Mouse (Mus musculus) heart, embryonic 13.5 days (tissue): ENCODE measurements around the gene Pigs. TPM values are rescaled to one million over a fixed set of nuclear protein-coding genes. Genes with fewer than 3 reads are reported as not detected.

Experiments
- polyA plus RNA-seq: library from polyadenylated mRNA; unstranded; fragments of >200 nt; fragmentation: Nextera tagmentation; extraction: Ambion mirVana; gene quantifications from 2 replicates; pipeline ENCODE4 v1.2.1, GENCODE M21; 2015

Gene Pigs
- polyA plus RNA-seq, 1 experiment from 2014 or later = 66.6 TPM

Other genes starting within 250 kb of the Pigs start
- gene Eral1, start 248.0 kb upstream of the Pigs start, polyA plus RNA-seq = 23.6 and 24.3 TPM in 2 replicates
- 16.5 and 17.7 TPM in 2 replicates for gene Fam222b, start 233.8 kb upstream of the Pigs start, polyA plus RNA-seq
- 41.2 and 43.0 TPM in 2 replicates for gene Traf4, start 162.8 kb upstream of the Pigs start, polyA plus RNA-seq
- 12.7 and 13.2 TPM in 2 replicates for gene Nek8, start 151.7 kb upstream of the Pigs start, polyA plus RNA-seq
- 14.3 and 14.7 TPM in 2 replicates for gene Tlcd1, start 151.7 kb upstream of the Pigs start, polyA plus RNA-seq
- gene Rpl23a, start 144.8 kb upstream of the Pigs start, polyA plus RNA-seq = 833 and 868 TPM in 2 replicates
- gene Rab34, start 140.0 kb upstream of the Pigs start, polyA plus RNA-seq = 57.5 and 60.9 TPM in 2 replicates
- gene Proca1, start 135.0 kb upstream of the Pigs start, polyA plus RNA-seq = 2.2 and 2.9 TPM in 2 replicates
- 54.1 and 60.7 TPM in 2 replicates for gene Sdf2, start 82.7 kb upstream of the Pigs start, polyA plus RNA-seq
- gene Supt6, start 82.4 kb upstream of the Pigs start, polyA plus RNA-seq = 16.6 and 17.0 TPM in 2 replicates
- gene 2610507B11Rik, start 66.7 kb upstream of the Pigs start, polyA plus RNA-seq = 56.4 and 59.8 TPM in 2 replicates
- gene BC030499, start 37.6 kb upstream of the Pigs start, polyA plus RNA-seq = 0.20 and 0.29 TPM in 2 replicates
- gene Spag5, start 26.9 kb upstream of the Pigs start, polyA plus RNA-seq = 24.5 and 25.5 TPM in 2 replicates
- gene Aldoc, start 5.4 kb upstream of the Pigs start, polyA plus RNA-seq = 22.1 and 22.5 TPM in 2 replicates
- 42.8 and 44.6 TPM in 2 replicates for gene Unc119, start 15.1 kb downstream of the Pigs start, polyA plus RNA-seq
- 0.04 and 0.44 TPM in 2 replicates for gene Foxn1, start 58.1 kb downstream of the Pigs start, polyA plus RNA-seq
- gene Slc13a2, start 93.8 kb downstream of the Pigs start, polyA plus RNA-seq = not detected in 2 replicates
- gene Slc46a1, start 137.3 kb downstream of the Pigs start, polyA plus RNA-seq = 6.9 and 7.3 TPM in 2 replicates
- gene Sarm1, start 169.3 kb downstream of the Pigs start, polyA plus RNA-seq = 0.12 and 0.19 TPM in 2 replicates
- 2.1 and 9.3 TPM in 2 replicates for gene Vtn, start 170.7 kb downstream of the Pigs start, polyA plus RNA-seq
- gene Sebox, start 175.0 kb downstream of the Pigs start, polyA plus RNA-seq = not detected in 2 replicates
- 43.9 and 45.6 TPM in 2 replicates for gene Tmem199, start 183.8 kb downstream of the Pigs start, polyA plus RNA-seq
- gene Poldip2, start 183.8 kb downstream of the Pigs start, polyA plus RNA-seq = 139 and 151 TPM in 2 replicates
- gene Tnfaip1, start 207.9 kb downstream of the Pigs start, polyA plus RNA-seq = 71.9 and 77.1 TPM in 2 replicates
- 95.5 and 107 TPM in 2 replicates for gene Ift20, start 207.9 kb downstream of the Pigs start, polyA plus RNA-seq
- 58.3 and 68.1 TPM in 2 replicates for gene Tmem97, start 222.4 kb downstream of the Pigs start, polyA plus RNA-seq